Mouse (Mus musculus): ENCODE results near the gene AU021092. TPM values are rescaled to one million over a fixed set of nuclear protein-coding genes. Genes with fewer than 3 reads are reported as not detected.

AU021092 gene
- 1.7 and 2.9 TPM in 2 replicates for polyA plus RNA-seq (2015; fragmentation: Nextera tagmentation; extraction: Ambion mirVana)

DNA sequence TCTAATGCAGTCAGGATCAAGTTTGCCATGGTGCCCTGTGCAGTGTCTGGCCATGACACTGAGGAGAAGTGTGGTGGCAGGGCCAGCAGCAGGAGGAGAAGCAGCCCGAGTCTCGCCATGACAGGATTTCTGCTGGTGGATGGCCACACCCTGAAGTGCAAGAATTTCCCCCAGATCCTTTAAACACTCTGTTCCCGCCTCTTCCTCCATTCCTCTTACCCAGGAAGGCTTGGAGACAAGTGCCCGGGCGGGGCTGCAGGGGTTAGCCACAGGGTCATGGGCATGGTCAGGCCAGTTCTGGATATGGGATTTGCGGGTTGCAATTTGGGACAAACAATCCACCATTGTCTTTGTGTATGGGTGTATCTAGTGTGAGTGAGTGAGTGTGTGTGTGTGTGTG, at the start of gene AU021092:
Gene AU021092 (minus strand): TSS at position 160 of the 400 bp plus-strand sequence.
- Histone ChIP-seq H3K27ac (no peak within 1 kb of the TSS), H3K9me3 (no peaks in the 10 kb centered on the region), H3K27me3 (peaks cover 12% of the 10 kb centered on the region; the same call in 1 of the 2 replicates), H3K4me1 (no peaks in the 10 kb centered on the region), H3K4me3 (no peak within 1 kb of the TSS), H3K36me3 (no peaks in the 10 kb centered on the region), H3K4me2 (no peak within 1 kb of the TSS), H3K9ac (no peak within 1 kb of the TSS)
- no peak for ATAC-seq (ENCODE audit: insufficient number of reproducible peaks, insufficient read depth, low FRiP score, low TSS enrichment, low read depth)
- 66% methylated on average over 6 of the region's 6 CpGs for WGBS

DNA sequence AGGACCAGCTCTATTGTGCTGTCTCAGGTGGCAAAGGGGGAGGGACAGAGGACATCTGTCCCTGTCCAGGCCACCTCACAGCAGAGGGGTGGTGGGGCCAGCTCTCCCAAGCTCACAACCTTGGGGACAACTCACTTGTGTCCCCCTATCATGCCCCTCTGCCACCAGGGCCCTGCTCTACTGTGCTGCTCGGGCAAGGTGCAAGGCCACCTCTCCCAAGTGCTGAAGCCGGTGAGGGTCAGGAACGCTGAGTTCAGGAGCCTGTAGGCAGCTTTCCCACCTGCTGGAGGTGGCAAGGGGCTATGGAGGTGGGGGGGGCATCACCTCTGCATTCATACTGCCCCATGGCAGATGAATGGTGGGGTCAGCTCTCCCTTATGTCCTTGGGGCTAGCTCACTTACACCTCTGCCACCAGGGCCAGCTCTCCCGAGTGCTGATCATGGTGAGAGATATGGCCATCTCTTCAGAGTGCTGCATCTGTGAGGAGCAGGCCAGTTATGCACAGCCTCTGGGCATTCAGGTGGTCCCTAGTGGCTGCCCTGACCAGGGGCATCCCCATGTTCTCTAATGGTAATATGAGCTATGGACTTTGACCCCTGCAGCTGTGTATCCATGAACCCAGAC, 49.4 kb upstream of the AU021092 start:
- WGBS = 74% methylated on average over 4 of the region's 4 CpGs
- H3K27ac ChIP-seq = no peak overlapping the region
- no peak for ATAC-seq (ENCODE audit: insufficient number of reproducible peaks, insufficient read depth, low FRiP score, low TSS enrichment, low read depth)

DNA sequence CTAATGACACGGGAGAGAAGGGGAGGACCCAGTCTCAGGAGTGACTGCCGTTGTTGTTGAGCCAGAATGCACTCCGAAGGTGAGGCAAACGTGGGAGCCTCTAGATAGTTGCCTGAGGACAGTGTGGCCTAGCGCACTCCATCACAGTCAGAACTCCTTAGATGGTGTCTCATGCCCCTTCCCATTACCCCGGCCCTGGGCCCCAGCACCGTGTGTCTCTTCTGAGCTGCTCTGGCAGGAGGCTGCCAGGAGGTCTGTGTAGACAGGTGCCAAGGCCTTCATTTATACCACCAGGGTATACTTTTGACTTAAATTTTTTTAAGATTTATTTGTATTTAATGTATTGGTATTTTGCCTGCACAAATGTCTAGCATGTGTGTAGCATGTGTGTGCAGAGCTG, 41.8 kb upstream of the AU021092 start:
- Histone ChIP-seq H3K36me3 (no peaks in the 10 kb centered on the region), H3K4me3 (no peak overlapping the region), H3K27me3 (no peaks in the 10 kb centered on the region), H3K4me1 (peaks cover 10% of the 10 kb centered on the region), H3K27ac (no peak overlapping the region), H3K4me2 (no peak overlapping the region), H3K9me3 (no peaks in the 10 kb centered on the region), H3K9ac (no peak overlapping the region)
- 0 out of 2 replicates have a peak, but pooled peaks have one; percentile 64 for ATAC-seq (ENCODE audit: insufficient number of reproducible peaks, insufficient read depth, low FRiP score, low TSS enrichment, low read depth)
- whole genome bisulfite sequencing = 76% methylated on average over 7 of the region's 7 CpGs

More for the DNA sequence above, 49.4 kb upstream of the AU021092 start:
- no peak overlapping the region for H3K9ac ChIP-seq
- no peak overlapping the region for H3K4me3 ChIP-seq
- H3K4me2 ChIP-seq = no peak overlapping the region
- no peaks in the 10 kb centered on the region for H3K27me3 ChIP-seq
- no peaks in the 10 kb centered on the region for H3K36me3 ChIP-seq
- no peaks in the 10 kb centered on the region for H3K9me3 ChIP-seq
- H3K4me1 ChIP-seq = no peaks in the 10 kb centered on the region

DNA sequence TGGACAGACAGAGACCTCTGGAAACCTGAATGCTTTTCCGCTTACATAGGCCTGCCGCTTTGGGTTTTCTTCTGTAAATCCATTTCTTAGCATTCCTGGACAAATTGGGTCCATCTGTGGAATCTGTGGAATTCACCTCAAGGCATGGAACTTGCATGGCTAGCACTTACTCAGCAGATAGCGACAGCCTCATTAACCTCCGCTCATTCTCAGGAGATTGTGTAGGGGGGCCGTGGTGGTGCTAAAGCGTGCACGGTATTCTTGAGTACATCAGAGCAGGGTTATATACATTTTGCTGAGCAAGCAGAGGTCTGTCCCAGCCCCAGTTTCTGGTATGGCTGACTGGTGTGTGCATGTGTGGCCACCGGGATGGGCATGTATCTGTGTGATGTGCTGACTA, 41.1 kb upstream of the AU021092 start:
- no peaks in the 10 kb centered on the region for H3K27me3 ChIP-seq
- H3K4me2 ChIP-seq = 0 out of 2 replicates have a peak overlapping the region, but pooled peaks have one; percentile 7
- H3K4me3 ChIP-seq = no peak overlapping the region
- 19% methylated on average over 8 of the region's 8 CpGs for WGBS
- H3K4me1 ChIP-seq = peaks cover 10% of the 10 kb centered on the region
- 0 out of 2 replicates have a peak overlapping the region, but pooled peaks have one; percentile 16 for H3K9ac ChIP-seq
- H3K9me3 ChIP-seq = no peaks in the 10 kb centered on the region
- H3K27ac ChIP-seq = peak overlapping the region; percentile 28; the same call in 1 of the 2 replicates
- no peak for ATAC-seq (ENCODE audit: insufficient number of reproducible peaks, insufficient read depth, low FRiP score, low TSS enrichment, low read depth)
- H3K36me3 ChIP-seq = no peaks in the 10 kb centered on the region

DNA sequence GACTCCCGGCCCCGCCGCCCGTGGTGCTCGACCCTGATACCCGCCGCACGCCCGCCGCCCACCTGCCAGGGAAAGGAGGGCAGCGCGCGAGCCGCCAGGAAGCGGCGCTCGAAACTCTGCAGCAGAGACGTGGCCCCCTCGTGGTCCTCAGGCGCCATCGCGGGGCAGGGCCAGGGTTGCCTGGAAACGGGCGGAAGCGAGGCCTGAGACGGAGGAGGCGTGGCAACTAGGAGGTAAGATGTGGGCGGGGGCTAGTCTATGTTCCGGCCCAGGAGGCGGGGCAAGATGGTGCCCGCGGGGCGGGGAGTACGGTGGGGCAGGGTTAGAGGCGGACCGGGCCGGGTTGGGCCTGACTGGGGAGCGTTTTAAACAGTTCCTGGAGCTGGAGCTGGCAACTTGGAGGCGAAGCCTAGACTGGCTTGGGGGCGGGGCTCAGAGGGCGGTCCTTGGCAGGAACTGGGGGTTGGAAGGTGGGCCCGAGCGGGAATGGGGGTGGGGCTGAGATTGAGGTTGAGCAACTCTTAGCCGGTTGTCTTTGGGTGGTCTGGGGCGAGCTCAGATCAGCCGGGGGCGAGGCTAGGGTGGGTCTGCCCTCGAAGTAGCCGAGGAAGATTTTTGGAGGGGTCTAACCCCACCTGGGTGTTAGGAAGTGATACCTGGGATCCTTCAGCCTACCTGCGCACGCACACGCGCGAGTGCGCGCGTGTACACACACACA, 33.8 kb upstream of the AU021092 start, which contains the start of gene Eef2kmt:
Gene Eef2kmt (minus strand): TSS at position 205 of the 718 bp plus-strand sequence.
- no peaks in the 10 kb centered on the region for H3K27me3 ChIP-seq
- 1% methylated on average over 57 of the region's 57 CpGs for WGBS
- H3K9me3 ChIP-seq = no peaks in the 10 kb centered on the region
- H3K4me1 ChIP-seq = peaks cover 11% of the 10 kb centered on the region
- H3K4me2 ChIP-seq = peak within 1 kb of the TSS; percentile 83
- H3K27ac ChIP-seq = peak within 1 kb of the TSS; percentile 81
- peak within 1 kb of the TSS; percentile 65 for H3K4me3 ChIP-seq
- H3K9ac ChIP-seq = peak within 1 kb of the TSS; percentile 80
- H3K36me3 ChIP-seq = peaks cover 9% of the 10 kb centered on the region; the same call in 1 of the 2 replicates
- peak; percentile 97 for ATAC-seq (ENCODE audit: insufficient number of reproducible peaks, insufficient read depth, low FRiP score, low TSS enrichment, low read depth)

DNA sequence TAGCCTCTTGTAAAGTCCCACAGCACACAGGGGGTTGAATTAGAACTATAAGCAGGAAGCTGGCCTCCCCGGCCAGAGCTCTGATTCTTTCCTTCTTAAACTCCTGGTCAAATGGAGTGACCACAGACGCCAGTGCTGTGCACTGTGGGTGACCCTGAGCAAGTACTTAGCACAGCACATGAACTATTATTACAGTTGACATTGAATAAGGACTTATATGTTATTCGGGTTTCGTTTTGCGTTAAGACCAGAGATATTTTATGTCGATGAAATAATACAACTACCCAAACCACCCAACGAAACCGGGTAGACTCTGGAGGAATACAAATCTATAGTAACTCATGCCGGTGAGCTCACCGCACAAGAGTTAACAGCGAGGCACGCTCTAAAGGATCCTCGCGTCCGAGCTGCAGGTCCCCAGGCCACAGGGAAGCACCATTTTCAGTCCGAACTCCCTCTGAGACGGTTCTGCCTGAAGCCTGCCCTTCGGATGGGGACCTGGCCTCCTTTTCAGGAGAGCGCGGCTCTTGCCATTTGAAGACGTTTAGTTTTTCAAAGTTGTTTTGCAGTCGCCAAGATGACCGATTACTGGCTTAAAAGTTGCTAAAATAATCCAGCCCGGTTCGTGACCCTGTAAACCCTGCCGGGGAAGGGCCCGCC, 33.1 kb upstream of the AU021092 start:
- 2% methylated on average over 27 of the region's 27 CpGs for WGBS
- H3K9me3 ChIP-seq = no peaks in the 10 kb centered on the region

DNA sequence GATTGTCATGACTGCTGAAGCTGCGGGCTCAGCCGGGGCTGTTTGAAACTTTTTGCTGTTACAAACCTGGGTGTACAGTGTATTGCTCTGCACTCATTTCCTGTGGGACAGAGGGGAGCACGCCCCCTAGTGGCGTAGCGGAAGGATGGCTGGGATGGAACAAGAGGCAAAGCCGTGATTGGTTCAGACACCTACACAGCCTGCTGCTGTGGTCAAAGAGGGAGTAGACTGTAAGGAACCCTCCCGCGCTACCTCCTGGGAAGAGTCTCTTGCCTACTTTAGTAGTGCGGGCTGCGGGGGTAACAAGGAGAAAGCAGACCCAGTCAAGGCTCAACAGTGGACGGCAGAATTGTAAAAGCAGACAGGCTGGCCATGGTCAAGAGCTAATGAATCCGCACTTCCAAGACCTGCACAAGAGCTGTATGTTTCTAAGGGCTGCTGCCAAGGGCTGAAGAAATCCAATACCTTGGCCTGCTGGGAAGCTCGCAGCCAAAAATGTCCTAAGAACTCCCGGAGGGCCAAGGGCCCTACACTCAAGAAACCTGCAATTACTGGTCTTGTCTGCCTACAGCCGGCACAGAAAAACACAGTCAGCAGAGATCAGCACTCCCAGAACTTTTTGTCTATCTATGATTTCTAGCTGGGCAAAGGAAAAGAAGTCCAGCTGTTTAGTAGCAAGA, 32.4 kb upstream of the AU021092 start:
- Histone ChIP-seq H3K4me3 (peak overlapping the region; percentile 65), H3K27me3 (no peaks in the 10 kb centered on the region), H3K9me3 (no peaks in the 10 kb centered on the region), H3K27ac (peak overlapping the region; percentile 77), H3K4me2 (peak overlapping the region; percentile 83), H3K9ac (peak overlapping the region; percentile 80), H3K36me3 (peaks cover 21% of the 10 kb centered on the region), H3K4me1 (peaks cover 11% of the 10 kb centered on the region)
- WGBS = 3% methylated on average over 15 of the region's 15 CpGs
- peak; percentile 49 for ATAC-seq (ENCODE audit: insufficient number of reproducible peaks, insufficient read depth, low FRiP score, low TSS enrichment, low read depth)

More for the DNA sequence above, 33.1 kb upstream of the AU021092 start:
- Histone ChIP-seq H3K4me2 (peak overlapping the region; percentile 83), H3K27me3 (no peaks in the 10 kb centered on the region), H3K36me3 (peaks cover 14% of the 10 kb centered on the region; the same call in 1 of the 2 replicates), H3K4me3 (peak overlapping the region; percentile 65), H3K9ac (peak overlapping the region; percentile 80), H3K4me1 (peaks cover 11% of the 10 kb centered on the region), H3K27ac (peak overlapping the region; percentile 77)
- ATAC-seq (ENCODE audit: insufficient number of reproducible peaks, insufficient read depth, low FRiP score, low TSS enrichment, low read depth) = no peak

DNA sequence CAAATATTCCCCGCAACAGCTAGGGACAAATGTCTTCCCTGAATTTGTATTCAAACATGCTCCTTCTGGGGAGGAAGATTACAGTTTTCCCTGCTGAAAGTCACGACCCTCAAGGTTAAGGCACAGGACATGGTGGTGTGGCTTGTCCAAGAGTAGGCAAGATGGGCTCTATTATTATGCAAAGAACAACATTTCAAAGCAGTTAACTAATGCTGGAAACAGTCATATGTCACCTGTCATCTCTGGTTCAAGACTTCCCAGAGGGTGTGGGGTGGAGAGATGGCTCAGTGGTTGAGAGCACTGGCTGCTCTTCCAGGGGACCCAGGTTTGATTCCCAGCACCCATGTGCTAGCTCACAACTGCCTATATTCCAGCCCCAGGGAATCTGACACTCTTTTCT, 30.2 kb upstream of the AU021092 start:
- no peak overlapping the region for H3K27ac ChIP-seq
- H3K4me2 ChIP-seq = no peak overlapping the region
- peaks cover 11% of the 10 kb centered on the region for H3K4me1 ChIP-seq
- no peaks in the 10 kb centered on the region for H3K27me3 ChIP-seq
- ATAC-seq (ENCODE audit: insufficient number of reproducible peaks, insufficient read depth, low FRiP score, low TSS enrichment, low read depth) = no peak
- 87% methylated on average over 2 of the region's 2 CpGs for WGBS
- H3K4me3 ChIP-seq = no peak overlapping the region
- no peaks in the 10 kb centered on the region for H3K9me3 ChIP-seq
- no peak overlapping the region for H3K9ac ChIP-seq
- H3K36me3 ChIP-seq = peaks cover 44% of the 10 kb centered on the region

DNA sequence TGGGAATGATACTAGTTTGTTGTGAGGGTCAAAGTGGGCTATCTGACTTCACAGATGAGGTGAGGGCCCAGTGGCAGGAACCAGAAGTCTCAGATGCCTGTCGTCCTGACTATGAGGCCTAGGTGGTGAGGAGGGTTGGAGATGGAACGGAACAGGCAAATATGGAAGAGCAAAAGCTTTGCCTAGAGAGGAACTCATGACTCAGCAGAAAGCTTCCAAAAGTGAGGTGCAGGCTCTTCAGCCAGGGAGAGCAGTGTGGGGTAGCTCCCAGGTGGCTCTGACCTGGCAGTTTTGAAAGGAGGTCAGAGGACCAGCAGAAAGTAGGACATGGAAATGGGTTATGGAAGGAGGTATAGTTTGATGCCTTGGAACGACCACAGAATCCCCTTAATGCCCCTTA, 28.8 kb upstream of the AU021092 start:
- Histone ChIP-seq H3K9ac (no peak overlapping the region), H3K27me3 (no peaks in the 10 kb centered on the region), H3K36me3 (peaks cover 54% of the 10 kb centered on the region), H3K27ac (no peak overlapping the region), H3K4me1 (peaks cover 11% of the 10 kb centered on the region), H3K4me3 (no peak overlapping the region), H3K9me3 (no peaks in the 10 kb centered on the region), H3K4me2 (no peak overlapping the region)
- no peak for ATAC-seq (ENCODE audit: insufficient number of reproducible peaks, insufficient read depth, low FRiP score, low TSS enrichment, low read depth)
- 89% methylated on average over 3 of the region's 3 CpGs for WGBS

DNA sequence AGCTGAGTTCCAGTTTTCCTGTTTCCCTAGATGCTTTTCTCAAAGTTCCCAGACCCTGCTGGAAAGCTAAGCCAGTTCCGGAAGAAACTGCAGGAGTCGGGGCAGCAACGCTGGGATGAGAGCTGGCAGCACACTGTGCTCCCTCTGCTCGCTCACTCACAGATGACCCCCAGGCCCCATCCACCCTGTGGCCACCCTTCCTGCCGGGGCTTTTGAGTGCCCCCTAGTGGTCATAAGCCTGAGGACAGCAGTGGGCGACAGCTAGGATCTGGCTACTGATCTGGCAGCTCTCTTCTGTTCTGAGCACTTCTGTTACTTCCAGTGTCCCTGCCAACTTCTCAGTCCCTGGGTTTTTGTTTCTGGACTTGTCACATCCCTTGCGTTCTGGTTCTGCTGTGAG, 22.3 kb upstream of the AU021092 start:
- no peak for ATAC-seq (ENCODE audit: insufficient number of reproducible peaks, insufficient read depth, low FRiP score, low TSS enrichment, low read depth)
- Histone ChIP-seq H3K4me3 (no peak overlapping the region), H3K9me3 (no peaks in the 10 kb centered on the region), H3K4me2 (no peak overlapping the region), H3K36me3 (peaks cover 90% of the 10 kb centered on the region), H3K27ac (no peak overlapping the region), H3K9ac (no peak overlapping the region), H3K27me3 (no peaks in the 10 kb centered on the region), H3K4me1 (no peaks in the 10 kb centered on the region)
- 38% methylated on average over 7 of the region's 7 CpGs for WGBS

DNA sequence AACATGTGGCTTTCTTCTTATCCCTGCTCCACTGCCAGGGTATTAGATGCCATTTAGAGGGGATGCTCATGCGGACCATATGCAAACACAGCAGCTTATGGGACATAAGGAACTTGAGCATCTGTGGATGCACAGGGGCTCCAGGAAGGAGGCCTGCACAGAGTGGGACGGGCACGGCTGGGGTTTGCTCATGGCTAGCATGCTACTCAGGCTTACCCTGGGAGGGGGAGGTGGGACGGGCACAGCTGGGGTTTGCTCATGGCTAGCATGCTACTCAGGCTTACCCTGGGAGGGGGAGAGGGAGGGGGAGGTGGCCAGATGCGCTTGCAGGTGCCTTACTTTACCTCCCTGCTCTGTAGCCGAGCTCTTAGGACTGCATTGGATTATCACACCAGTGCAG, 20.8 kb upstream of the AU021092 start:
- no peak overlapping the region for H3K9ac ChIP-seq
- no peak overlapping the region for H3K4me2 ChIP-seq
- ATAC-seq (ENCODE audit: insufficient number of reproducible peaks, insufficient read depth, low FRiP score, low TSS enrichment, low read depth) = no peak
- no peaks in the 10 kb centered on the region for H3K27me3 ChIP-seq
- H3K9me3 ChIP-seq = no peaks in the 10 kb centered on the region
- no peak overlapping the region for H3K27ac ChIP-seq
- 91% methylated on average over 6 of the region's 6 CpGs for WGBS
- H3K4me1 ChIP-seq = no peaks in the 10 kb centered on the region
- H3K36me3 ChIP-seq = peaks cover 87% of the 10 kb centered on the region
- H3K4me3 ChIP-seq = no peak overlapping the region

Measured in embryonic facial prominence, embryonic 13.5 days (tissue).